Mouse (Mus musculus): ENCODE measurements around the gene Tank.

GRCm38 (mm10) chr2:61571343-61571955 lies 6.9 kb upstream of the Tank start:
- no peak for TF ChIP-seq CEBPB (IDR thresholded peaks at IDR 0.05; ENCODE audit: insufficient read depth, poor library complexity, severe bottlenecking)
- TF ChIP-seq POLR2A (IDR thresholded peaks at IDR 0.05; ENCODE audit: insufficient read length, low read depth) = no peak
- no peak for TF ChIP-seq E2F4 (IDR thresholded peaks at IDR 0.05; ENCODE audit: insufficient read depth)
- TF ChIP-seq USF1 (IDR thresholded peaks at IDR 0.05; ENCODE audit: low read depth) = no peak
- no peak for TF ChIP-seq MAX (IDR thresholded peaks at IDR 0.05; ENCODE audit: low read depth)
